Mouse (Mus musculus): ENCODE measurements around the gene Olfr802.

Olfr802 gene

DNA sequence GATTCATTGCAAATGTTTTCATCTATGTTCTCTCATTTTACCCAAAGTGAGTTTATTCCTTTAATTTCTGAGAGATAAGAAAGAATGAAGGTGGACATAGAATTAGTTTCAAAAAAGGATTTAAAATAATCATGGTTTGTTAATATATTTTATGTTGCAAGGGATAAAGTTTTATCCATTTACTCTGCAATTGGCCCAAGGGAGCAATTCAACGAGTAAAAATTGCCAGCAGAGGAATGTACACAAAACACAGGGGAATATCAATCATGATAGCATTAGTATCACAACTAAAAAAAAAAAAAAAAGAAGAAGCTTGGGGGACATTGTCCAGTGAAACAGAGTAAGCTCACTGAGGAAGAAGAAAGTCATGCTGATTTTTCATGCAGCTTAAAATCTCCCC is at the start of gene Olfr802:
Gene Olfr802, minus strand, starts transcription at position 101 of the 400 bp plus-strand sequence.
- no peak for DNase-seq

- DNase-seq = no peak
These were observed 41.3 kb upstream of the Olfr802 start, which contains the start of gene Olfr805 for GRCm38 (mm10) chr10:129729275-129729674. Olfr805 (minus strand) TSS chr10:129729375.

DNA sequence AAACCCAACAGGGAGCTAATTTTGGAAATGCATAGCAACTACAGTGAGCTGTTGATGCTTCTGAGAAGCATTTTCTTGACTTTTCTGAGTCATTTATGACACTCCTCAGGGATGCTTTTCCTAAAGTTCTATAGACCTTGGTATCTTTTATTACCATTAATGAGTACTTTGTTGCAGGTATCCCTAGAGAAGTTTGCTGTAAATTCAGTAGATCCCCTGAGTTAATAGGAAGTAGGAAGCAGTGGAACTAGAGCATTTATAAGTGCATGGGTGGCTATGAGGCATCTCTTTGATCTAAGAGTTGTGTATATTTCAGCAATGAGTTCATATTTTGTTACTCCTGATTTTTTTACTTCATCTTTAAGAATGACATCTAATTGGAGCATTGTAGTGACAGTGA is 14.9 kb upstream of the Olfr802 start, which contains the start of gene Olfr804:
Gene Olfr804, plus strand, starts transcription at position 301 of the 400 bp plus-strand sequence.
- no peak for DNase-seq

DNA sequence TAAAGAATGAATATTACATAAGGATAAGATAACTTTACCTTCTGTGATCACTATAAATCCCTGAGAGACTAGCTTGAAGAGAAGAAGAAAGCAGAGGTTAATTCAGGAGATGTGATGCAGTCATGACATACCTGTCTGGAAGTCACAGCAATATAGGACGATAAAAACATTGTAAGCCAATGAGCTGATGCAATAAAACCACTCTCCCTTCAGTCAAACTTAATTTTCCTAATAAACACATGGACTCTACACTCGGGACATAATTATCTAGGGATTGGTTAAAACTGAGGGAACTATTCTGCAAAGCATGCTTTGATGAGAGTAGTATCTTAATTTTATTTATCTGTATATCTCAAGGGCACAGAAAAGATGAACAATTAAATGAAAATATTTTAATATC is 6.2 kb upstream of the Olfr802 start, which contains the start of gene Olfr803:
Gene Olfr803, minus strand, starts transcription at position 101 of the 400 bp plus-strand sequence.
- DNase-seq = no peak

DNA sequence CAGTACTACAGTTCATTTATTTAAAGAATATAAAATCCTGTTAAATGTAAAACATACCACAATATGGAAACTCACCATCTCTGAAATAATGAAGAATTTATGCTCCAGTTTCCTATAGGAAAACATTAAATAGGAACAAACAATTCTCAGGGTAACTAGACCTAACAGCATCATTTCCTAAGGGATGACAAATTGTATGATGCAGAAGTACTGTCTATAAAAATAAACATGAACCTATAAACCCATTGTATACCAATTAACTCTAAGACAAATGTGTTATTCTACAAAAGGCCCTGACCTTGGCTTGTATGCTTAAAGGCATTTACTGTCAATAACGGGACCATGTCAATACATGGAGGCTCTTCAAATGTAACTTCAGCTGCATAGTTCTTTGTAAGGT is 14.2 kb downstream of the Olfr802 start, which contains the start of gene Olfr801:
Gene Olfr801, minus strand, starts transcription at position 101 of the 400 bp plus-strand sequence.
- no peak for DNase-seq

DNA sequence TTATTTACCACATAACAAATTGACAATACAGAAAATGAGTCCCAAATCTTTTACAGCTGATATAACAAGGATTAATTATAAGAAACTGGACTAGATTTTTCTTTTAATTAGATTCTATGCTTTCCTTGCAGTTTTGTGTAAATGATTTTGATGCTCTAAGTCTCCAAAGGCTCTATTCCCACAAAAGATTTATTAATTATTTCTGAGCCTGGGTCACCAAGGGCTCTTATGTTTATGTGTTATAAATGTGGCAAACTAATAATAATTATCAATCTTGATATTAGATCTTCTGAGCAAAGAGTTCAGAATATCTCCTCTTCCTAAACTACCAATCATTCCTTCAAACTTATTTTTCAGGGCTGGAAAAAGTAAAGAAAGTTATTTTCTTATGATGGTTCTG is 30.6 kb downstream of the Olfr802 start, which contains the start of gene Olfr800:
Gene Olfr800, plus strand, starts transcription at position 301 of the 400 bp plus-strand sequence.
- no peak for DNase-seq

DNA sequence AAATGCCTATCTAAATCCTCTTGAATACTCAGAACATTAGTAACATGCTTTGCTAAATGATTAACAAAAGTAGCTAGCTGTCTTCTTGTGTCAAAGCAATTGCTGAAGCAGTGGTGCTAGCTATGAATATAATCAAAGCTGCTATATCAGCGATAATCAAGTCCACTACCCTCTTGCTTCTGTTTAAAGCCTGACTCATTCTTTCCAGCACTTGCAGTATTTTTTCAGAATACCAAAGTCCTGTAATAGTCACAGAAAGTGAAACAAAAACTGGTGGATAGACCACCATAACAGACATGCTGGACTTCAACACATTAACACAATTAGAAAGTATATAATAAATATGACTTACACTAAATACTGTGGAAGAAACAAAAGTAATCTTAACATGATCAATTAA is 36.2 kb downstream of the Olfr802 start:
- DNase-seq = no peak

- no peak for DNase-seq
These were observed 50.8 kb downstream of the Olfr802 start, which contains the start of gene Olfr799 for GRCm38 (mm10) chr10:129637184-129637583. Olfr799 (plus strand) TSS chr10:129637484.

- no peak for DNase-seq
These were observed 60.1 kb downstream of the Olfr802 start, which contains the start of gene Olfr798 for GRCm38 (mm10) chr10:129627834-129628233. Olfr798 (minus strand) TSS chr10:129627934.
